Mouse (Mus musculus): Measurements from ENCODE around the gene Hist1h4h. TPM values are rescaled to one million over a fixed set of nuclear protein-coding genes. Genes with fewer than 3 reads are reported as not detected.

Gene Hist1h4h
- polyA plus RNA-seq, 1 experiment from 2014 or later = 4.7 TPM

Other genes with a start within 250 kb of the Hist1h4h start
- 11.3 TPM for gene Zfp322a, start 161.8 kb upstream of the Hist1h4h start, polyA plus RNA-seq (2017; shearing (Covaris generic))
- gene Abt1, start 107.2 kb upstream of the Hist1h4h start, polyA plus RNA-seq (2017; shearing (Covaris generic)) = 14.7 TPM
- gene Btn1a1, start 65.1 kb upstream of the Hist1h4h start, polyA plus RNA-seq (2017; shearing (Covaris generic)) = not detected
- not detected for gene Btn2a2, start 42.2 kb upstream of the Hist1h4h start, polyA plus RNA-seq (2017; shearing (Covaris generic))
- gene Hist1h2af, start 2.9 kb downstream of the Hist1h4h start, polyA plus RNA-seq (2017; shearing (Covaris generic)) = not detected
- gene Hist1h3g, start 4.4 kb downstream of the Hist1h4h start, polyA plus RNA-seq (2017; shearing (Covaris generic)) = not detected
- gene Hist1h2bh, start 12.3 kb downstream of the Hist1h4h start, polyA plus RNA-seq (2017; shearing (Covaris generic)) = 0.29 TPM
- 1.1 TPM for gene Hist1h3f, start 13.0 kb downstream of the Hist1h4h start, polyA plus RNA-seq (2017; shearing (Covaris generic))
- not detected for gene Hist1h4f, start 20.6 kb downstream of the Hist1h4h start, polyA plus RNA-seq (2017; shearing (Covaris generic))
- gene Hist1h1d, start 22.2 kb downstream of the Hist1h4h start, polyA plus RNA-seq (2017; shearing (Covaris generic)) = 0.21 TPM
- gene Hist1h3e, start 31.3 kb downstream of the Hist1h4h start, polyA plus RNA-seq (2017; shearing (Covaris generic)) = 2.8 TPM
- 1.7 TPM for gene Hist1h2ae, start 40.2 kb downstream of the Hist1h4h start, polyA plus RNA-seq (2017; shearing (Covaris generic))
- 3.7 TPM for gene Hist1h2bg, start 40.3 kb downstream of the Hist1h4h start, polyA plus RNA-seq (2017; shearing (Covaris generic))
- not detected for gene Hist1h2bf, start 43.1 kb downstream of the Hist1h4h start, polyA plus RNA-seq (2017; shearing (Covaris generic))
- 0.70 TPM for gene Hist1h2ad, start 43.3 kb downstream of the Hist1h4h start, polyA plus RNA-seq (2017; shearing (Covaris generic))
- gene Hist1h3d, start 44.7 kb downstream of the Hist1h4h start, polyA plus RNA-seq (2017; shearing (Covaris generic)) = not detected
- 14.8 TPM for gene Hist1h4d, start 50.5 kb downstream of the Hist1h4h start, polyA plus RNA-seq (2017; shearing (Covaris generic))
- gene Hist1h2be, start 90.1 kb downstream of the Hist1h4h start, polyA plus RNA-seq (2017; shearing (Covaris generic)) = 2.0 TPM
- gene Hist1h1e, start 91.5 kb downstream of the Hist1h4h start, polyA plus RNA-seq (2017; shearing (Covaris generic)) = 4.4 TPM
- 0.29 TPM for gene Hist1h2ac, start 152.9 kb downstream of the Hist1h4h start, polyA plus RNA-seq (2017; shearing (Covaris generic))
- 10.1 TPM for gene Hist1h2bc, start 153.1 kb downstream of the Hist1h4h start, polyA plus RNA-seq (2017; shearing (Covaris generic))
- not detected for gene Hist1h1t, start 164.8 kb downstream of the Hist1h4h start, polyA plus RNA-seq (2017; shearing (Covaris generic))
- 4.5 TPM for gene Hist1h4c, start 167.4 kb downstream of the Hist1h4h start, polyA plus RNA-seq (2017; shearing (Covaris generic))
- 0.79 TPM for gene Hfe, start 179.8 kb downstream of the Hist1h4h start, polyA plus RNA-seq (2017; shearing (Covaris generic))
- gene Hist1h1c, start 207.8 kb downstream of the Hist1h4h start, polyA plus RNA-seq (2017; shearing (Covaris generic)) = 34.3 TPM
- not detected for gene Hist1h3c, start 214.6 kb downstream of the Hist1h4h start, polyA plus RNA-seq (2017; shearing (Covaris generic))
- gene Hist1h2bb, start 215.7 kb downstream of the Hist1h4h start, polyA plus RNA-seq (2017; shearing (Covaris generic)) = not detected
- gene Hist1h2ab, start 220.1 kb downstream of the Hist1h4h start, polyA plus RNA-seq (2017; shearing (Covaris generic)) = not detected
- not detected for gene Hist1h3b, start 221.2 kb downstream of the Hist1h4h start, polyA plus RNA-seq (2017; shearing (Covaris generic))
- 6.6 TPM for gene Hist1h4b, start 226.0 kb downstream of the Hist1h4h start, polyA plus RNA-seq (2017; shearing (Covaris generic))
- not detected for gene Hist1h4a, start 230.2 kb downstream of the Hist1h4h start, polyA plus RNA-seq (2017; shearing (Covaris generic))
- 3.8 TPM for gene Hist1h3a, start 231.3 kb downstream of the Hist1h4h start, polyA plus RNA-seq (2017; shearing (Covaris generic))
- not detected for gene Hist1h1a, start 232.6 kb downstream of the Hist1h4h start, polyA plus RNA-seq (2017; shearing (Covaris generic))
- gene Trim38, start 238.9 kb downstream of the Hist1h4h start, polyA plus RNA-seq (2017; shearing (Covaris generic)) = not detected

All from effector memory CD4-positive, alpha-beta T cell, adult 5 months (primary cell).